Mouse (Mus musculus) spleen, postnatal 36 days (tissue): ENCODE measurements around the gene Zdhhc7.
A peak's percentile ranks its signal among the peaks of the same experiment; 100 is the strongest.

Experiments
- DNase-seq, 2 experiments: peaks; one replicate each; pipeline ENCODE4 v3.0.0; 2022; ENCODE audit warnings: low spot score in 2 of 2, mixed read lengths in 1 of 2

Gene Zdhhc7

DNA sequence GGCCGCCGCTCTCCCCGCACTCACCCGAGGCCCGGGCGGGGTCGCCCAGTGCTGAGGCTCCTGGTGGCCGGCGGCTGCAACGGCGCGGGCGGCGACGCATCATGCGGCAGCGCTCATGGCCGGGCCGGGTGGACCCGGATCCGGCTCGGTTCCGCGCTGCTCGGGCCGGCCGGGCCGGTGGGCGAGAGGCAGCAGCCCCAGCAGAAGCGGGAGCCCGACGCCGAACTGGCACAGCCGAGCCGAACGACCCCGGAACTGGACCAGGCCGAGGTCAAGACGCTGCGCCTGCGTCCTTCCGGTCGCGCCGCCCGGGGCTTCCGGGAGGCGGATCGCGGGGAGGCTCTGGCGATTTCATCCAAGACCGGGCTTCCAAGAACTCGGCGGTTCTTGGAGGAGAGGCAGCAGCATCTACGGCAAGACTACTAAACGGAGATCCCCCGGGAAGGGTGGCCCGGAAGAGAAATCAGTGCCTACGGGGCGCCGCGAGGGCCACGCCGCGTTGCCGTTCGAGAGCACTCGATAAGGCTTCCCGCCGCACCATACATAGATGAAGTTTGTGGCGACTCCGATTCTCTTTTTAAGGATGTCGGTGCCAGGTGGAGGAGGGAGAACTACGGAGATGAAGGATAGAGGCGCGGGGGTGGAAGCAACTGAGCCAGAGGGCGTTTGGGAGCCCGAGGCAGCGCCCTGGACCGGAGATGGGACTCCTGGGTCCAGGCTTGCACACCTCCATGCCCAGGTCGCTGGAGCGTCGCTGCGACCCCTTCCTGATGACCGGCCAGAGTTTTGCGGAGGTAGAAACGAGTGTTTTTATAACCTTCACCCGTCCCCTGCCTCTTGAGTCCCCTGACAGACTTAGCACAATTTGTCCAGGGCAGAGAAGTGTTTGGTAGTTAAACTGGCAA lies at the start of gene Zdhhc7:
TSS of gene Zdhhc7 (minus strand) at position 415 of the 905 bp plus-strand sequence.
- DNase-seq: peak; percentile 68 to 70

DNA sequence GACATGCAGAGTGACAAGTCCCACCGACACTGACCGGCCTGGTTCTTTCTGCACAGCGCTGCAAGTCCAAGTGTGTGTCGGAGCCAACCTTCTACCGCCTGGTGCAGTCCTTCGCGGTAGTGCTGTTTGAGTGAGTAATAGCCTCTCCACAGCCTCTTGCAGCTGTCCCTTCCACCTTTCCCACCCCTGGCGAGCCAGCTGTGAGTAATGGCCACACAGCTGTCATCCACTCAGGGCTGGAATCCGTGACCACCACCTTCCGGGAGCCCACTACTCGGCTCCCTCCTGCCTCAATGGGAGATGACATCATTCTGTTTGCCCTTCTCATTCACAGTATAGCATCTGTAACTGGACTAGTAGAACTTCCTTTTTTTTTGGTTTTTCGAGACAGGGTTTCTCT lies 48.7 kb upstream of the Zdhhc7 start:
- DNase-seq: no peak

DNA sequence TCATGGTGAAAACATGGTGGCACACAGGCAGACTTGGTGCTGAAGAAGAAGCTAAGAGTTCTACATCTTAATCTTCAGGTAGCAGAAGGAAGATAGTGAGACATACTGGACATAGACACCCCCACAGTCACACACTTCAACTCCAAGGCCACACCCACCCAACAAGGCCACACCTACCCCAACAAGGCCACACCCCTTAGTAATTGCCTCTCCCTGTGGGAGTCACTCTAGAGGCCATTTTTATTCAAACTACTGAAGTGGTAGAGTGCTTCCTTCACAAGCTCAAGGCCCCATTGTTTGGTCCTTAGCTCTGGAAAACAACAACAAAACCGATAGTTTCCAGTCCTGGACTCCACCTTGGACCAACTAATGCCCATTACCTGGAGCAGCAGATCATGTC lies 44.8 kb upstream of the Zdhhc7 start:
- DNase-seq: no peak

DNA sequence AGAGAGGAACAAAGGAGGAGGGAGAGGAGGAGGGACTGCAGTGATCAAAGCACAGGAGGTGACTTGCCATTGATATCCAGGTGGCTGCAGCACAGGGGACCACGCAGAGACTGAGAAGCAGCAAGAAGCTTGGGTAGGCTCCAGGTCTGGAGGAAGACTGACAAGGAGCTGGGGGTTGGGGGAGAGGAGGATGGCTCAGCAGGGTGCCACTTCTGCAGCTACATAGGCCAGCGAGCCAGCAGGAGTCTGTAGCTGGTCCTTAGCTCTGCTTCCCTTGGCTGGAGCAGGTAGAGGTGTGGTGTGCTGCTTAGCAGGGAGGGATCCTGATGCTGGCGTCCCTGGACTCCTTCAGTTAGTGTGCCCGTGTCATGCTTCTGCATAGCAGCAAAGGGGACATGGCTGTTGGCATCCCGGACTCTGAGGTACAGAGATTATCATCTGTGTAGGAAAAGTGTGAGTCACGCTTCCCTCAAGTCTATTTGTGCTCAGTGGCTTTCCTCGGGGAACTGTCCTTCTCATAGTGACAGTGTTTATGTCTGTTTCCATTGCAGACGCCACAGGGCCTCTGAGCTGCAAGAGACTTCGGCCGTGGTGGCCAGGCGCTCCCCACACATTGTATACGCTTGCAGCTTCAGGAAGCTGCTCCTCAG lies 43.5 kb upstream of the Zdhhc7 start:
- no peak for DNase-seq

DNA sequence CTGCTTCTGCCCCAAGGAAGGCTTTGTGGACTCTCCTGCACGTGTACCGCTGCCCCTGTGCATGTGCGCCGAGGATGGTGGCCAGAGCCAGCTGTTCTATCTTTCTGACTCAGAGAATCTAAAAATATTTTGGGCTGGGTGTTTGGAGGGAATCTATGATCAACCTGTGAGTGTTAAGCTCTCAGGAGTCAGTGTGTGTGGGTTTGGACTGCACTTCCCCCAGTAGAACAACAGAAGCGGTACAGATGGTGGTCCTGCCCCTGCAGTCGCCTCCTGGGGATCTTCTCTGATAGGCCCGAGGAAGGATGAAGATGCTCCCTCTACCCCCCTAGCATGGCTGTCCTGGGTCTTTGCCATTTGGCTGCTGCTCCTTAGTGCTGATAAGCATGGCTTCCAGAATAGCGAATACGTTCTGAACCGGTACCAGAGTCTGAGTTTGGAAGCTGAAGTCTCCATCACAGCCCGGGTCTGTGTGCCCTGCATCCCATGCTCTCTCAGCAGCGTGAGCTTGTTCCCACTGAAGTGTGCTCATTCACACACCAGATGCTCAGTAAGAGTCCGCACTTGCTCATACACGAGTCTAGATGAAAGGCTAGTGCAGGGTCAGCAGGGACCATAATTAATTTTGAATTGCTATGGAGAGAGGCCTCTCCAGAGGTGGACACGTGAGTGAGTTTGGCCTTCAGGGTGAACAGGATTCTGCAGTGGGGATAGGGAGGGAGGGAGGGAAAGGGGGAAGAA lies 42.8 kb upstream of the Zdhhc7 start:
- DNase-seq: no peak

DNA sequence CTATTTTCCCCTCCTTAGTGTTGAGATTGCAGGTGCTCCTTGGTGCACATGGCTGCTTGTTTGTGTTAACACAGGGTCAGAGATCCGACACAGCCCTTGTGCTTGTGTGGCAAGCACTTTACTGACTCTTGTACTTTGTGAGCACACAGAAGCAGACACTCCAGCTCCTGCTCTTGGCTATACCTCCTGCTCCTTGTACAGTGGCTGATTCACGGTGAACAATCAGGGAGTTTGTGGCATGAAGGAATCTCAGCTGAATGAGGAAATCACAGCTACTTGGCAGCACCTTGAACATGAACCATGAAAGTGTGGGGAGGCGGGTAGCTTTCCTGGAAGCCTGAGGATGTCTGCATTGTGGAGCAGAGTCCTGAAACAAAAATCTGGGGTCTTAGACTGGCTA lies 39.5 kb upstream of the Zdhhc7 start:
- DNase-seq: no peak

DNA sequence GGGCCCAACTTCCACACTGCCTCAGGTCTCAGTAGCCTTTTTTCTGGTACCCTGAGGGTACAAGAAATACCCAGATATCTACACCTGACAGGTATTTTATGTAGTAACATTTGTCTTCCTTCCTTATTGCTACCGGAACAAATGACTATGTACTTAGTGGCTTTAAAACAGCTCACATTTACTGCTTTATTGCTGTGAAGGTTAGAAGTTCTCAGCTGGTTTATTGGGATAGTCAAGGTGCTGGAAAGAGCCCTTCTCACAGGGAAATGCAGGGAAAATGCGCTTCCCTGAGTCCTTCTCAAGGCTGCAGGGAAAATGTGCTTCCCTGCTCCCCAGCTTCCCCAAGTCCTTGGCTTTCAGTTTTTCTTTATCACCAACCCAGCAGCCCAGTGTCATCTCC lies 37.7 kb upstream of the Zdhhc7 start:
- DNase-seq: no peak

DNA sequence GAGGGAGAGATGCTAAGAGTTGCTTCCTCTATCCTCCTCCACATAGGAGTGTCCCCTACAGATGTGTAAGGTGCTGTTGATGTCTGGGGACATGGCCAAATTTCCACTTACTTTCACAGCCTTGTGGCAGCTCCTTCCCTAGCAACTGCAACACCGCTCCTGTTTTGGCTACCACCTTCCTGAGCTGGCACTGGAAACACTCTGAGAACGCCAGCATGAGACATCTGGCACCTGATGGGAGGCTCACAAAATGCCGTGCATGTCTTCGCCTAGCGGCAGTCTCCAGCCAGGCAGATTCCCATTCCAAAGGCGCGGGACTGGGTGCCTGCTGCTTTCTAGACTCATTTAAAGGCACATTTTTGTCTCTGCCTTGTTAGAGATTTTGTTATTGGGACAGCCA lies 35.3 kb upstream of the Zdhhc7 start:
- DNase-seq: no peak

DNA sequence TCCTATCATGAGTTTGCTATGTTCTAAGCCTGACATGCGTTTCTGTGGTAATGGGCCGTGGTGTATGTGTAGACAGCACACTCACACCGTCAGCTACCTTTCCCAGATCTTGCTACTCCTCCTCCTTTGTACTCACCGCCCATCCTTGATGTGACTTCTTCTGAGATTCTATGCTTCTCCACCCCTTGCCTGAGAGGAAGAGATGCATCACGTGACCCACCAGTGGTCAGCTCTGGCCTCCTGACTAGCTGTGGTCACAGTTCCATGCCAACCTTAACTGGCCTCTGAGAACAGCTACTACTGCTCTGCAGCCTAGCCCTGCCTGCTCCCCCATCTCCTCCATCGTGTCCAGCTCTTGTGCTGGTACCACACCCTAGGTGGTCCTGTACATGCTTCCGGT lies 34.4 kb upstream of the Zdhhc7 start:
- DNase-seq: no peak

DNA sequence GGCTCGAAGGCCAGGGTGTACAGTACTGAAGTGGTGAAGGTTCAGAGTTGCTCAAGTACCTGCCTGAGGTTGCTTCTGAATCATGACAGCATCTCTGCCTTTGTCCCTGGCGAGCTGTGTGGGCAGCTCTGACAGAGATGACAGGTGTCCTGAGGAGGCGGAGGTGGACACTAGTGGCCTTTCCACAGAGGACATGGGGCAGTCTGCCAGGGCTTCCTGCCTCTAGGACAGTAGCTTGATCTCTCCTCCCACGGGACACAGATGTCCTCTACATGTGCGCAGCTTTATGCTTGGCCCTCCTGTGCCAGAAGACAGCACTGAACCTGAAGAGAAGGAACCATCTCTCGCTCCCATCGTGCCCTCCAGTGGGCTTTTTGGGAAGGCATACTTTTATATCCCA lies 31.9 kb upstream of the Zdhhc7 start:
- no peak for DNase-seq

DNA sequence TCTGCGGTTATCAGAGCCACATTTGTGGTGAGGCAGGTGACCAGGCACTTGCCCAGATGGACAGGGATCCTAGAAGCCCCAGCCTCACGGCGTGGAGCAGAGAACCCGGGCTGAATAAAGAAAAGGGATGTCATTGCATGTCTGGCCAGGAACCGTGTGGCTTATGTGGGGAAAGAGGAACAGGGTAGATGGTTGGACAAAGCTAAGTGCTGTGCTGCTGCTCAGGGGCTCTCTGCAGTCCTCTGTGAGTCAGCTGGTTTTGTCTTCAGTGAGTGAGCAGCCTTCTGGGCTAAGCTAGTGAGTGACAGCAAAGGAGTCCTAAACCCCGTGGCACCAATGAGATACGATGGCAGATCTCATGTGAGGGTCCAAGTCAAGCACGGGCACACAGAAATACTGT lies 29.9 kb upstream of the Zdhhc7 start:
- no peak for DNase-seq

DNA sequence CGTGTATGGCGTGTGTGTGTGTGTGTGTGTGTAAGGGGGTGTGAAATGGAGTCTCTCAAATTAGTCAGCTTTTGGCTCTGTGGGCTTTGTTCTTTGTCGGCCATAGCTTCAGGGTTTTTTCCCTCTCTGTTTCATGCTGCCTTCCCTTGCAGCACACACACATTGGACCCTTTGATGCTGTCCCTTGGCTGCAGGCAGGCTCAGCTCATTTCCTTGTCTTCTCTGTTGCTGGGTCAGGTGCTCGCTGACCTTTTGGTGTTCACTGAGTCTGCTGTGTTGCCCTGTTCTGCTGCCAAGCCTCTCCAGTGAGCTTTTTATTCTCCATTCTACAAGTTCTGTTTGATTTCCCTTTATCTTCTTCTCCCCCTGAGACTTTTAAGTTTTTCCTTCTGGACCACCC lies 28.3 kb upstream of the Zdhhc7 start:
- no peak for DNase-seq

DNA sequence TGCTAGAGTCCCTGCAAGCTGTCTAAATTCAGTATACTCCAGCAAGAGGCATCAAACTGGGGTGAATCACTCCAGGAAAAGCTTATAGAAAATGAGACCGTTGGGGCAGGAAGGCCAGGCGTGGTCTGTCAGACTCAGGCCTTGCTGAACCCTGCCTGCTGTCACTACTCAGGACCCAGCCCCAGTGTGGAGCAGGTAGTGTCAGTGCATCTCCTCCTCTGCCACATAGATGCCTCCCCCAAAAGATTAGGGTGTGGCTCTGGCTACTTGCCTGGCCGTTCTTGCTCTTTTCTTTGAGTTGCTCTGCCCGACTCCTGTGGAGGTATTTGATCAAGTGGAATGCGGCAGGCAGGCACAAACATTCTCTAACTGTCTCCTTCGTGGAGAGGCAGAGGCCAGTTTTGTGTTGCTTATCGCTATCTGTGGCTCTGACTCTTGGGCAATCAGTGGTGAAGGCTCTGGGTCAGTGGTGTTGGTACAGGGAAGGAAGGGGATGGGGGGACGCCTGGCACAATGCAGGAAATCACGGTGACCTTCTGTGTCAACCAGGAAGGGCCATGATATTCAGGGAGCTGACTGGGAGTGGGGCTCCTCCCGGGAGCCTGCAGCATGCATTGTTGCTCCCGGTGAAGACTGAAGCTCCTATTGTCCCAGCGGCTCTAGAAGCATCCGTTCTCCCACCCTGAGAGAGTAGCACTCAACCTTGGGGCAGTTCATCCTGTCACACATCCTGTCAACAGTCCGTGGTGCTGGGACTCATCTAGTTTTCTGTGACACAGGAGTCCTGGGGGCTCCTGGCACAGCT lies 25.3 kb upstream of the Zdhhc7 start:
- no peak for DNase-seq

DNA sequence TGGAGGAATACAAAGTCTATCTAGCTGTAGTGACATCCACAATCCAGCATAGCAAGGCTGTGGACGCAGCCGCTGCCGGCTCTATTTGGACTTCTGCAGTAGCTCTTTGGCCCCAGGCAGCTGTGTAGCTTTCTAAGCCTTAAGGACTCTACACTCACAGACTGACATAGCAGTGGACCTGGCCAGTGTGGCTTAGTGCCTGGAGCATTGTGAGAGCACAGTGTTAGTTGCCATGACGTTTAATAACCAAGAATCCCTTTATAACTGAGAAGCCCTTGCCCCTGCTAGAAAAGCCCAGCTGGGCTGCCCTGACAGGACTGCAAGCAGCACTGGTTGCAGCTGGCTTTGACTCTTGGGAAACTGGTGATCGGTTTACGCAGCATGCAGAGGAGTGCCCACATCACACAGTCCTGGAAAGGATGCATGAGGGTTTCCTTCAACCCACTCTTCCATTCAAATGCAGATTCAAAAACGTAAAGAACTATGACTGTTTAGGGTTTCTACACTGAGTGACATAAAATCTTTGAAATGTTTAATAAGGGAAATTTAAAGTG lies 23.6 kb upstream of the Zdhhc7 start:
- no peak for DNase-seq

DNA sequence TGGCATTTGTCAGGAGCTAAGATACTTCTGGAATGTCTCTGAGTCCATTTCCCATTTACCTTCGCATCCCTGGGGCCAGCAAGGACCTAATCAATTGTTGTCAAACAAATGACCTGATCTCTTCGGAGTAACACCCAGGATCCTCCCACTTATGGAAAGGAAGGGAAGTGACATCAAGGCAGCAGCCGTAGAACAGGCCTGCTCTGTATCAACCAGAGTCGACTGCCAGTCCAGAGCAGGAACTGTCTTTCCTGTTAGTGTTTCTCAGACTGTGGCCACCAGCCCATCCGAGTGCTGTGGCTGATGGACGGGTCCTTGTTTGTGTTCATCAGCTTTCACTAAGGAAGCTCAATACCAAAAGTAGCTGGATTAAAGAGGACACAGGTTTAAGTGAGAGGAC lies 23.0 kb upstream of the Zdhhc7 start:
- no peak for DNase-seq

DNA sequence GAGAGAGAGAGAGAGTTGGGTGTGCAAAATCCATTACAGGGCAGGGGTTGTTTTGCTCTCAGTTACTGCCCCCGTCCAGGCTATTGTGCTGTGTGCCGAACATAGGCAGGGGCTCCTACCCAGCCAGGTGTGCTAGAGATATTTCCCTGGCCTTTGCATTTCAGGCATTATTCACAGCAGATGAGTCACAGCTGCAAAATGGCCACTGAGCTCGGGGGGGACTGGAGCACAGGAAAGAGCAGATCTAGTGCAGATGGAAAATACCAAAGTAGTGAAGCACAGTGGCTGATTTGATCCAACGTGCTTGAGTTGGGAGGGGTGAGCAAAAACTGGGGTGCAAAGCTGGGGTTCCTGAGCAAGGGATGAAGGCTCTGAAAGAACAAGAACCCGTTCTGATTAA lies 19.7 kb upstream of the Zdhhc7 start:
- no peak for DNase-seq

DNA sequence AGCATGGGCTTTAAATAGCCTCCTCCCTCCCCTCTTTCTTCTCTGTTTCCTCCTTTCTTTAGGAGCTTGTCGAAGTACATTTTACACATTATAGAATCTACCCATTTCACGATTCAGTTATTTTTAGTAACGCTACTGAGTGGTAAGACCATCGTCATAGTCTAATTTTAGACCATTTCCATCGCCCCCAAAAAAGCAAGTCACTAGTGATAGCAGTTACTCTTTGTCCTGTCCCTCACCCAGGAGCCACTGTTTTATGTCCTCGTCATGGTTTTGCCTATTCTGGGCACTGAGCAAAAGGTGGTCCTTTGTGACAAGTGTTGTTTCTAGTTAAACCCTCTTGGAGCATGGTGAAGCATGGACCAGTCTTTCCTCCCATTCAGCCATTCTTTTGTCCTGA lies 18.6 kb upstream of the Zdhhc7 start:
- no peak for DNase-seq

DNA sequence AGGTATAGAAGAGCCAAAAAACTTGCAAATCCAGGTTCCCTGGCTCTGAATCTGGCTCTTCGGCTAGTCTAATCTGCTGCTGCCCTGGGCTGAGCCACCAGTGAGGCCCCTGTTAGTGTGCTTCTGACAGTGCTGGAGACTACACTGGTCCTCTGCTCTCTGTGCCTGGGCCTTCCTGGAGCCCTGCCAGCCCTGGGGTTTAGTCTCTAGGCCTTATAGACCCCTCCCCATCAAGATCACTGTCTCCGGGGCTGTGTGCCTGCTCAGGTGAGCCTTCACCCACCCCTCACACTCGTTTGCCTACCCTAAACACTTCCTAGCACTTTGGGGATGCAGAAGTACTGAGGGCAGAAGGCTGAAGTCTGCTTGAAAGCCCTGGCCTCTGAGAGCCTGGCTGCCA lies 18.1 kb upstream of the Zdhhc7 start:
- DNase-seq: no peak

DNA sequence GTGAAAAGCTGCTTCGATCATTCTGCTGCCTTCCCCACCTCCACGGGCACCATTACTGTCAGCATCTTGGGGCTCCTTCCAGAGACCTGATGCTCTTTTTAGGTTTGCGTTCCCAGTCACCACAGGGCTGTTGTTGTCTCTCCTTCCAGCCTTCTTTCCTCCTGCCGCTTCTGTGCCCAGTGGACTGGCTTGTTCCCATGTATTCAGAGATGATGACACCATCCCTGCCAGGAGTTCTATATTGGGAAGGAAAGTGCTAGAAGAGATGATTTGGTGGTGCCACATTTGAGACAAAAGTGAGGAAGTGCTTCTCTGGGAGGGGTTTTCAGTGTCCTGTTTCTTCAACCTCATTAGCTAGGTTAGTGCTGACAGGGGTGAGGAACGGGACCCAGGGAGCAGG lies 17.6 kb upstream of the Zdhhc7 start:
- DNase-seq: no peak

DNA sequence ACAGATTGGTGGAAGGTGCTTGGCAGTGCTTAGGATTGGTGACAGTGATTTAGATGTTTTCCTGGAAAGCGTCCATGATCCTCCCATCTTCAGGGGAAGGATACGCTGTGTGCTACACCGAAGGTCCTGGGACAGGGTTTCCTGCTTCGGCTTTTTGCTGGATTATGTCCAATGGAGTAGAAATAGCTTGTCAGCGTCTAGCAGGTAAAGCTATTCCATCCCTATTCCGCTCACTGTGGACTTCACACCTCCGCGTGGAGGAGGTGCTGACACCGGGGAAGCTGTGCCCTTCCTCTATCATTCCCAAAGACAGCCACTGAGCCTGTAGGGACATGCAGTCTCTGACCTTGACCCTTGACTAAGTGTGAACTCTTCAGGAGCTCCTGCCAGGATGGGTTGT lies 16.9 kb upstream of the Zdhhc7 start:
- DNase-seq: no peak

DNA sequence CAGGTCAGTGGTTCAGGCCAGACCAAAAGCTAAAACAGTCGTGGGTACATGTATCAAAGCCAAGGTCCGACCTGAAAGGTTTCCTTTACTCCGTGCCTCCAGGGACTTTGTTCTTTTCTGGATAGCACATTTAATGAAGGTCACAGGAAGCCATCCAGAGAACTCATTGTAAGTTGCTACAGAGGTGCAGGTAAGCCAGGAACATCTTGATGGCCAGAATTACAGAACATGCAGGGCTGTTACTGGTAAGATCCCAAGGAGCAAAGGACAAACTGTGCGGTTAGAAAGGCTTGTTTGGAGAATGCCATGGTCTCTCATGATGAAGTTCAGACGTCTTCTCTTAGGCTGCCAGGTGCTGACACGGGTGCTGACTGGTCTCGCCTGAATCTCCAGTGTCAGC lies 15.3 kb upstream of the Zdhhc7 start:
- DNase-seq: no peak
